Mouse (Mus musculus) kidney, embryonic 15.5 days (tissue): Measurements from ENCODE around the gene Gm3033. TPM values are rescaled to one million over a fixed set of nuclear protein-coding genes. Genes with fewer than 3 reads are reported as not detected.
"Not testable (repeated sequence)": the region's sequence is repeated elsewhere in the genome, so short reads cannot be mapped to it uniquely, and the experiment has no call there.

ENCODE experiments used
- ATAC-seq: fragments of 200-750 bp; cut with Nextera tagmentation; replicated peaks from 2 replicates; pipeline ENCODE4 v1.8.0; 2017; ENCODE audit warnings: moderate TSS enrichment; ENCODE audit not compliant: low FRiP score
- H3K27ac ChIP-seq: fragments of 300-500 bp; sonication (generic); 2 replicates; pipeline ENCODE4 v1.5.1; 2015; ENCODE audit warnings: mild to moderate bottlenecking, inconsistent platforms
- H3K27me3 ChIP-seq: fragments of 300-500 bp; sonication (generic); 2 replicates; pipeline ENCODE4 v1.6.1; 2015; ENCODE audit warnings: inconsistent platforms
- H3K36me3 ChIP-seq: fragments of 300-500 bp; sonication (generic); 2 replicates; pipeline ENCODE4 v1.6.1; 2015; ENCODE audit warnings: inconsistent platforms
- H3K4me1 ChIP-seq: fragments of 300-500 bp; sonication (generic); 2 replicates; pipeline ENCODE4 v1.6.1; 2015; ENCODE audit warnings: inconsistent platforms
- H3K4me2 ChIP-seq: fragments of 300-500 bp; sonication (generic); 2 replicates; pipeline ENCODE4 v1.6.1; 2015; ENCODE audit warnings: moderate library complexity, mild to moderate bottlenecking, inconsistent platforms
- H3K4me3 ChIP-seq: fragments of 300-500 bp; sonication (generic); replicated peaks from 2 replicates; pipeline ENCODE4 v1.5.1; 2015; ENCODE audit warnings: mild to moderate bottlenecking, inconsistent platforms
- H3K9ac ChIP-seq: fragments of 300-500 bp; sonication (generic); 2 replicates; pipeline ENCODE4 v1.6.1; 2015; ENCODE audit warnings: mild to moderate bottlenecking, inconsistent platforms
- H3K9me3 ChIP-seq: fragments of 300-500 bp; sonication (generic); replicated peaks from 2 replicates; pipeline ENCODE4 v1.6.1; 2016; ENCODE audit warnings: inconsistent platforms
- WGBS: fragments of 180-500 bp; shearing (Covaris S2); methylation state at CpG from one replicate; pipeline ENCODE4 v1.1.7; 2015; ENCODE audit warnings: mixed read lengths; 5-methylcytosine and 5-hydroxymethylcytosine counted together
- polyA plus RNA-seq: library from polyadenylated mRNA; unstranded; fragments of >200 nt; fragmentation: Nextera tagmentation; extraction: Ambion mirVana; gene quantifications from 2 replicates; pipeline ENCODE4 v1.2.1, GENCODE M21; 2015

Gene Gm3033
- polyA plus RNA-seq: not detected in 2 replicates

GRCm38 (mm10) chr14:3845945-3846344 lies at the start of gene Gm3033:
Gene Gm3033, plus strand, starts transcription at chr14:3846245.
- not testable (repeated sequence) for ATAC-seq, H3K27me3 ChIP-seq, H3K4me2 ChIP-seq, H3K27ac ChIP-seq, H3K4me1 ChIP-seq, H3K4me3 ChIP-seq, H3K36me3 ChIP-seq, H3K9ac ChIP-seq, H3K9me3 ChIP-seq
- no CpG with 5 or more reads among the region's 2 CpGs for WGBS

- WGBS: no CpG with 5 or more reads among the region's 31 CpGs
- not testable (repeated sequence) for H3K4me1 ChIP-seq, H3K27me3 ChIP-seq, H3K4me2 ChIP-seq, H3K4me3 ChIP-seq, H3K36me3 ChIP-seq, ATAC-seq, H3K9ac ChIP-seq, H3K9me3 ChIP-seq, H3K27ac ChIP-seq
These were observed 36.3 kb upstream of the Gm3033 start, which contains the start of gene Gm3002 for GRCm38 (mm10) chr14:3809774-3810173. Gene Gm3002, plus strand, starts transcription at chr14:3810074.

GRCm38 (mm10) chr14:3883872-3884271 lies 37.8 kb downstream of the Gm3033 start, which contains the start of gene Gm2916:
Gene Gm2916, plus strand, starts transcription at chr14:3884172.
- H3K27ac ChIP-seq, H3K27me3 ChIP-seq, H3K9ac ChIP-seq, H3K4me1 ChIP-seq, H3K9me3 ChIP-seq, H3K4me2 ChIP-seq, H3K36me3 ChIP-seq, ATAC-seq, H3K4me3 ChIP-seq: not testable (repeated sequence)
- WGBS: no CpG with 5 or more reads among the region's 1 CpGs

Other genes starting within 250 kb of the Gm3033 start
- gene Gm3012, start 211.7 kb upstream of the Gm3033 start, polyA plus RNA-seq: not detected in 2 replicates
- 0.63 and 0.66 TPM in 2 replicates for gene Gm3020, start 194.2 kb upstream of the Gm3033 start, polyA plus RNA-seq
- not detected in 2 replicates for gene Gm3043, start 157.5 kb upstream of the Gm3033 start, polyA plus RNA-seq
- 0.13 and 0.23 TPM in 2 replicates for gene Gm3002, start 36.2 kb upstream of the Gm3033 start, polyA plus RNA-seq
- gene Gm2916, start 37.9 kb downstream of the Gm3033 start, polyA plus RNA-seq: 0.26 TPM in 1 of 2 replicates, not detected in the other
- gene Gm3029, start 85.5 kb downstream of the Gm3033 start, polyA plus RNA-seq: not detected in 2 replicates
- not detected in 2 replicates for gene Gm3095, start 117.3 kb downstream of the Gm3033 start, polyA plus RNA-seq
- gene Gm3099, start 152.1 kb downstream of the Gm3033 start, polyA plus RNA-seq: not detected in 2 replicates
- not detected in 2 replicates for gene Gm5796, start 177.7 kb downstream of the Gm3033 start, polyA plus RNA-seq
- not detected in 2 replicates for gene Gm3115, start 237.9 kb downstream of the Gm3033 start, polyA plus RNA-seq